Mouse (Mus musculus): ENCODE measurements around the gene Zmiz1.

Zmiz1 gene

GRCm38 (mm10) chr14:25454066-25454760 is 4.8 kb upstream of the Zmiz1 start:
- peak; percentile 56 to 63 for DNase-seq (ENCODE audit: low read depth in 2 of 2, low spot score in 2 of 2)

GRCm38 (mm10) chr14:25456666-25457433 is 2.1 kb upstream of the Zmiz1 start:
- DNase-seq (ENCODE audit: low read depth in 2 of 2, low spot score in 2 of 2) = no peak

- peak; percentile 65 to 84 for DNase-seq (ENCODE audit: low read depth in 2 of 2, low spot score in 2 of 2)
Measured at GRCm38 (mm10) chr14:25457434-25457957, 1.5 kb upstream of the Zmiz1 start.

GRCm38 (mm10) chr14:25458111-25459015 is 622 bp upstream of the Zmiz1 start:
- DNase-seq (ENCODE audit: low read depth in 2 of 2, low spot score in 2 of 2) = peak in 1 of 2 experiments; percentile 42

- peak; percentile 50 to 66 for DNase-seq (ENCODE audit: low read depth in 2 of 2, low spot score in 2 of 2)
Measured at GRCm38 (mm10) chr14:25459394-25459997, 511 bp downstream of the Zmiz1 start.

GRCm38 (mm10) chr14:25459998-25460800 is 1.2 kb downstream of the Zmiz1 start:
- peak in 1 of 2 experiments; percentile 56 for DNase-seq (ENCODE audit: low read depth in 2 of 2, low spot score in 2 of 2)

GRCm38 (mm10) chr14:25460801-25461675 is 2.1 kb downstream of the Zmiz1 start:
- DNase-seq (ENCODE audit: low read depth in 2 of 2, low spot score in 2 of 2) = peak in 1 of 2 experiments; percentile 21

- DNase-seq (ENCODE audit: low read depth in 2 of 2, low spot score in 2 of 2) = no peak
Measured at GRCm38 (mm10) chr14:25461676-25462385, 2.8 kb downstream of the Zmiz1 start.

- no peak for DNase-seq (ENCODE audit: low read depth in 2 of 2, low spot score in 2 of 2)
Measured at GRCm38 (mm10) chr14:25462975-25463374, 4.0 kb downstream of the Zmiz1 start.

GRCm38 (mm10) chr14:25463919-25464318 is 4.9 kb downstream of the Zmiz1 start:
- no peak for DNase-seq (ENCODE audit: low read depth in 2 of 2, low spot score in 2 of 2)

- no peak for DNase-seq (ENCODE audit: low read depth in 2 of 2, low spot score in 2 of 2)
Measured at GRCm38 (mm10) chr14:25464611-25465307, 5.8 kb downstream of the Zmiz1 start.

- no peak for DNase-seq (ENCODE audit: low read depth in 2 of 2, low spot score in 2 of 2)
Measured at GRCm38 (mm10) chr14:25466361-25466760, 7.4 kb downstream of the Zmiz1 start.

- DNase-seq (ENCODE audit: low read depth in 2 of 2, low spot score in 2 of 2) = no peak
Measured at GRCm38 (mm10) chr14:25467911-25468668, 9.1 kb downstream of the Zmiz1 start.

GRCm38 (mm10) chr14:25468891-25469529 is 10.0 kb downstream of the Zmiz1 start:
- no peak for DNase-seq (ENCODE audit: low read depth in 2 of 2, low spot score in 2 of 2)

GRCm38 (mm10) chr14:25470224-25470805 is 11.3 kb downstream of the Zmiz1 start:
- DNase-seq (ENCODE audit: low read depth in 2 of 2, low spot score in 2 of 2) = no peak

- no peak for DNase-seq (ENCODE audit: low read depth in 2 of 2, low spot score in 2 of 2)
Measured at GRCm38 (mm10) chr14:25471035-25471434, 12.1 kb downstream of the Zmiz1 start.
